Mouse (Mus musculus): Measurements from ENCODE around the gene Strip2.
A peak's percentile ranks its signal among the peaks of the same experiment; 100 is the strongest.

DNA sequence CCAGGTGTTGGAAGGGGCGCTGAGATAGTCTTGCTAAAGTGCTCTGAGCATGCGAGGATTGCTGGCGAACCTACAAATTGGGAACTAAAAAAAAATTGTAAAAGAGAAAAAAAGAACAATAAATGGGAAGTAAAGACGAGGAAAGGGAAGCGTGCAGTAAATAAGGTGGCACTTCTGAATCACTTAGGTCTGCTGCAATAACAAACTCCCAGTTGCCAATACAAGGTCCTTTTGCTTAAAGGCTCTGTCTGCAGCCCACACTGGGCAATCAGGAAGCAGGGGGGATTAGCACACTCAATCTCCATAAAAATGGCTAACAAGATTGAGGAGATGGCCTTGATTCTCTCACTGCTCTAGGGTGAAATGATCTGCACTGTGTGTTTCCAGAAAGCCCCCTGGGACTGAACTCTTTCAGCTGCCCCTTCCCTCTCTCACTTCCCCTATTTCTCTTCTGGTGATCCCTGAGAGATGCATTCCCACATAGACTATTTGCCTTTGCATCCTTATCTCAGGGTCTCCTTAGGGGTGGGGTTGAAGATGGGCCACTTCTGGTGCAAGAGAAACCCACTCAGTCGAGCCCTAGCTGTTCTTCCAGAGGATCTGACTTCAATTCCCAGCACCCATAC lies 8.9 kb downstream of the Strip2 start:
- TF ChIP-seq CTCF (conservative IDR thresholded peaks at IDR 0.05; ENCODE audit: low read length) (no peak), POU5F1 (IDR thresholded peaks at IDR 0.05; ENCODE audit: borderline replicate concordance, low read length) (no peak), NANOG (IDR thresholded peaks at IDR 0.05; ENCODE audit: borderline replicate concordance, low read length) (peak; percentile 34; the same call in 1 of the 2 replicates)
